Mouse (Mus musculus) liver, embryonic 14.5 days (tissue): ENCODE measurements around the gene Bpgm.

Source experiments
- CTCF ChIP-seq: IDR thresholded peaks from 2 replicates; pipeline ENCODE4 v1.5.1; 2016; ENCODE audit warnings: antibody characterized with exemption, low read depth, control low read depth
- EP300 ChIP-seq: IDR thresholded peaks from 2 replicates; pipeline ENCODE4 v1.6.1; 2016; ENCODE audit warnings: antibody characterized with exemption, low read depth

- no peak for TF ChIP-seq CTCF
- TF ChIP-seq EP300: no peak
Measured at GRCm38 (mm10) chr6:34543303-34544206, 67.5 kb downstream of the Bpgm start.
